Mouse (Mus musculus) CH12F3 (cell line): Measurements from ENCODE around the gene Tank.

Experiments used
- in situ Hi-C: fragments of 300-500 bp; cut with MboI; formaldehyde crosslinking; loops from 2 replicates; pipeline ENCODE4 v1.14.3; 2020; ENCODE audit warnings: low sequenced_read_pairs

Gene Tank

DNA sequence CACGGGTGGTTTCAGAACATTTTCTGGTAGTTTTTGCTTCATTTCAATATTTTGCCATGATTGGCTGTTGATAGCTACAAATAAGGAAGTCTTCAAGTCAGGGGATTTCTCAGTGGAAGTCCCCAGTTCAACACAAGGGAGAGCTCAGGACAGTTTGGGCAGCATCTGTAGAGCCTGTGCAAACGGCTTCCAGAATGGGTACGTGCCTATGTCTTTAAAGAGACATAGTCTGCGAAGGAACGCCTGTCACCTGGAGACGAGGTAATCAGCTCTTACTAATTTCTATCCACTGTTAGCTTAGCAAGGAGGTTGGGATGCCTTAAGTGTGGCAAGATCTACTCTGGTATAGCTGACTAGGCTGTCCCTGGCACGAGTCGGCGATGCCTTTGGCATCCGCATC lies at the start of gene Tank:
Gene Tank (plus strand): TSS at position 153 of the 400 bp plus-strand sequence.
- in situ Hi-C loops, result no loop called here

DNA sequence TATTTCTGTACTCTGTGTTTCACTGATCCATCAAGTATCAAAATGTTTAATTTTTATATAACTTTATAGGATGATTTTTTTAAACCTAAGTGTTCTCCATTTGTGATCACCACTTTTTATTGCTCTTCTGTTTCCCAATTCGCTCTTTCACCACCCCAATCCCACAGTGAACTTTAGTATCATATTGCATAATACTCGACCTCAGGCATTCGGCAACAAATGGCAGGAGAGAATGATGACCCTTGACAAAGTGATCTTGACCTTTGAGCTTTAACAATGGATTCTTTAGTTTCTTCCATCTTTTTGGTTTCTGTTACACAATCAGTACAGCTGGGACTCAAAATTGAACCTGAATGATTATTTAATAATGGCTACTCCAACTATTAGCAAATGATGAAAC lies 46.1 kb upstream of the Tank start:
- in situ Hi-C loops, result no loop called here

DNA sequence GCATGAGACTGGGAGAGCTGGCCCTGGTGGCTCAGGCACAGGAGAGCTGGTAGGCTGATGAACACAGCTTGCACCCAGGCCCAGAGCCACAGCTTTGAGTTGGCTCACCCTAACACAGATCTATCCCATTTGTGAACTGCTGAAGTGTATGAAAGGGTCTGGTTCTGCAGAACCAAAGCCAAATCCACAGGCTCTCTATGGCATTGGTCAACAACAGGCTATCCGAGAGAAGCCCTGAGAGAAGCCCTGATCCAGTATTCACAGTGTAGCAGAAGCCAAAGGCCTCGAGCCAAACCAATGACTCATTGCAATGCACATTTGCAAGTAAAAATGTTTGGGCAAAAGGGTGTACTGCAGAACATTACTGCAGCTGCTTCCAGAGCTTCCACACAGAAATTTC lies 45.3 kb upstream of the Tank start:
- in situ Hi-C loops, result no loop called here

DNA sequence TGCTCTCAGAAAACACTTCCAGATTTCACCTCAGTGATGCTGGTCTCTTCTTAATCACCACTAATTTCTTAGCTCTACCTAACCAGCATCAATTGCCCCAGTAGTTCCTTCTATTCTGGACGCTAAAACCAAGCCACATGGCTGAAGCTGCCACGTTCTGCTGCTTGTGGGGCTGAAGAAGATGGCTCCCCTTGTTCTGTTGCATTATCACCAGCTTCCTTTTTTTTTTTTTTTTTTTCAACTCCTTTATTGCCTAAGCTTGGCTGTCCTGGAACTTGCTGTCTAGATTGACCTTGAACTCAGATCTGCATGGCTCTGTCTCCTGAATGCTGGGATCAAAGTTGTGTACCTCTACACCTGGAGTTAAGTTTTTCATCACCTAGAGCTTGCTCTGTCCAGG lies 41.5 kb upstream of the Tank start:
- in situ Hi-C loops, result no loop called here

DNA sequence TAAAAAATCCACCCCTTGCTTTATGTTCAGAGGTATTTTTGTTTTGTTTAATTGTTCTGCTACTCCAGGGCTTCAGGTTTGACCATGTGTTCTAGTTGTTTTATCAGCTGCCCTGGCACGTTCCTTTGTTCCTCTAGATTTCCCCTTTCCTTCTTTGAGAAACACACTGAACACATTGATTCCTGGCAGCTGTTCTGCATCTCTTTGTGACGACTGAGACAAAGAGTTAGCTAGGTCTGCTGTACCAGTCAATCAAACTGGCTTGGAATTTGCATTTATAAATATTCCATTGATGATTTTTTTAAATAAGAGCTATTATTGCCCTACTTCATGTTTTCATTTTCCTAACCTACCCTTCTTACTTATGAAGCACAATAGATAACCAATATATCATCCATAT lies 39.0 kb upstream of the Tank start:
- in situ Hi-C loops, result no loop called here

DNA sequence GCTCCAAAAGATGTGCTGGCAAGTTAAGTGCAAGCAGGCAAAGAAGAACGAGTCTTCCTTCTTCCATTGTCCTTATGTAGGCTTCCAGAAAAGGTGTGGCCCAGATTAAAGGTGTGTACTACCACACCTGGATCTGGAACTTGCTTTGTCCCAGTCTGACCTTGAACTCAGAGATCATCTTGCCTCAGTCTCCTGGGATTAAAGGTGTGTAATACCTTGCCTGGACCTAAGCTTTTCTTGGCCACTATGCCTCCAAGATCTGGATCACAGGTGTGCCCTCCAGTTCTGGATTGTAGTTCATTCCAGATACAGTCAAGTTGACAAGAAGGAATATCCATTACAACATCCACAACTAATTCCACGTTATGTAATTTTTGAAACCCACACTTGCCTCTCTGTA lies 36.0 kb upstream of the Tank start:
- in situ Hi-C loops, result no loop called here

DNA sequence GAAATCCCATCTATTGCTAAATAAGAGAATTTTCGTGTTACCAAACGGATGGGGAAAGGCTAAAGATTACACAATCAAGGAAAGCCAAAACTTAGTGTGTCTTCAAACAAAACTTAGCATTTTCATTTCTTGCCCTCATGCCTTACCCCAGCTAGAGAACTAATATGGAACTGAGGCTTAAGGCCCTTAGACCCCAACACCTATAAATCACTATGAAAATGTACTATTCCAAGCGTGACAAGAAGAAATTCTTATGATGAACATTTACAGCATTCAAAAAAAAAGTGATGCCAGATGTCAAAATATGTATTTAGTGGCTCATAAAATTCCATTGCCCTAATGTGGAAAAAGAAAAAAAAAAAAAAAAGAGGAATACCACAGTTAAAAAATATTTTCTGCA lies 32.7 kb upstream of the Tank start:
- in situ Hi-C loops, result no loop called here

DNA sequence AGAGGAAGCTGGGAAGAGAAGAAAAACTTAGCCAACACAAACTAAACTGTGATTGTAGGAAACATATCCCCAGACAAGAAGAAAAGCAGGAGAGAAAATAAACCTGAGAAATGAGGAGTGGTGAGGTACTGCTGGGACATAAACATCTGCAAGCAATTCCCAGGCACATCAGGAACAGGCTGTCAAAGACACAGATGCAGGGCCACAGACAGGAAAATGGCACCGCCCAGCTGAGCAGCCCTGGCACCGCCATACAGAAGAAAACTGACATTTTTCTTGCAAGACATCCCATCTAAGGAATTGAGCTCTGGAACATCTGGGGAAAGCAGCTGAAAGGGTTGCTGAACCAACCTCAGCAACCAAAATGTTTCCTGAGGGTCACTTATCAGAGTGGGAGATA lies 30.4 kb upstream of the Tank start:
- in situ Hi-C loops, result no loop called here

DNA sequence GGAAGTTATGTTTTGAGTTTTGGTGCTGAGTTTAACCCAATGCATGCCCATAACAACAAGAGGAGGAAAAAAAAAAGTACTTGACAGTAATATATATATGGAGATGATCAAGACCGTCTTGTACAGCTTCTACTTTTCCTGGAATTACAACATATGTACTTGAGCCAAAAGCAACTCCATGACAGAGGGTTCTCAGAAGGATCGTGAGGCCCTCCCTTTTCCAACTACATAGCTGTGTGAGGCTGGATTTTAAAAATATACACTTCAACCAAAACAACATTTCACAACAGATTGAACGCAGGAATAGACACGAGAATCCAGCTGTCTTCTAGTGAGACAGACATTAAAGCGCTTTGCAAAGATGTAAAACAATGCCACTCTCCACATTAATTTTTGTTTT lies 26.7 kb upstream of the Tank start:
- in situ Hi-C loops, result no loop called here

DNA sequence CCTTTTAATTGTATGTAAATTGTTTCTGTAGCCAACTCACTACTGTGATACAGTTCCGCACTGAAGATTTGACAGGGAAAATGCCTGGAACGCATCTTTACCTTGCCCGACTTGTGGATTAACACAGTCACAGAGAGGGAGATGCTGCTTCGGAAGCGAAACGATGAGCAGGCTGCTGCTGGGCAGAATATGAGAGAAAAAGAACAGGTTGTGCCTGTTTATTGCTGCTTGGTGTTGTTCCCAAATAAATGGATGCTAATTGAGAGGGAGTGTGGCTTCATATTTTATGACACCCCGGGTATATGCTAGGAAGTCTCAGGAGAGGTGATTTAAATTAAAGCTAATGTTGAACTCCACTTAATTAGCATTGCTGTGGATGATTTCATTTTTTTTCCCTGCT lies 23.0 kb upstream of the Tank start:
- in situ Hi-C loops, result no loop called here

DNA sequence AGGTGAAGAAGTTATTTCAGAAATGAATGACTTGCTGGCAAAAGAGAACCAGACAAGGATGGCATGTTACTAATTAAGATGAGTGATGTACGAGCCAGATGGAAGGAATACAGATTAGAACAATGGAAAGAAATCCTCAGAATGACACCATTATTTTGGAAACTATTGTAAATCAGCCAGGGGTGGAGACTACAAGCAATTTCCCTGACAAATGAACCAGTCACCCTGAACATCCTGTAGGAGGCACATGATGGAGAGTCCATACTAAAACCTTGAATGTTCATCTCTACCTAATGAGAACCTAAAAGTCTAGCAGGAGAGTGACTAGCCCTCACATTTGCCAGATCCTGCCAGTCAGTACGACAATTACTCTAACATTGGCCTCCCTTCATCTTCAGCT lies 22.6 kb upstream of the Tank start:
- in situ Hi-C loops, result no loop called here

DNA sequence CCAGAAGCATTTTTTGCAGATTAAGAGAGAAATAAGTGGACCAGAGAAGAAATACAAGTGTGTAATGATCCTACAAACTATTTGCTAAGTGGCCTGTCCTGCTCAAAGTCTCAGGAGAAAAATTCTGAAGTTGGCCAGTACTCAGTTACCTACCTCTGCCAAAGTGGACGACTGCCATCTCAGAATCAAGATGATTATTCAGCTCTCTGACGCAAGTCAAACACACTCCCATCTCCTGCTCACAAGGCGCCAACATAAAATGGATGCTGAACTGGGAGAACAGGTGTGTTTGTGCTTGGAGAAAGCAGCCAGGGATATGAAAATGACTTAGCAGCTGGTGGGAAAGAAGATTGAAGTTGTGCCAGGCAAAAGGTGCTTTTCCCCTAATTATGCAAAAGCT lies 21.7 kb upstream of the Tank start:
- in situ Hi-C loops, result no loop called here

DNA sequence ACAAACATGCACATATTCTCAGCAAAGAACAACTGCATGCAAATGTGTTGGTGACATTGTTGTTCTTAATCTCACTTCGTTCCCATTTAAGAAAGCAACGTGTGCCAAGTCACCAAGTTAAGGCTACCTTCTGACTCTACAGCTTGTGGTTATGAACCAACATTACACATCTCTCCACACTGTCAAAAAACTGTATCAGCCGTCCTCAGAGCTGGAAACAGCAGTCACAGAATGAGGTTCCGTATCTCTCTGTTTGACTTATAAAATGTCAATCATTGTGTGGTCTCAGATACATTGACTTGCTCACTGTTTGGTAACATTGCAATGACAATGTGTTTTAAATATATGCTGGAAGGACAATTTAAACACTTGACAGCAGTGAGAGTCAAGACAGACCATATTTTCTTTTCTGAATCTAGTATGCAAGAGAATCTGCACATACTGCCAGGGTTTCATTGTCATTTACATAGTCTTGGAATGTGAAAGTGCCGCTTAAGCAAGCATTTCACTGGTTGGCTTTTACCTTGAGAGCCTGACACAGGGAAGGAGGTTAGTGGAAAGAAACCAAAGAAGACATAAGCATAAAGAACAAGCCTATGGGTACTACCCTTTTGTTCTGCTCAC lies 20.4 kb upstream of the Tank start:
- in situ Hi-C loops, result no loop called here

DNA sequence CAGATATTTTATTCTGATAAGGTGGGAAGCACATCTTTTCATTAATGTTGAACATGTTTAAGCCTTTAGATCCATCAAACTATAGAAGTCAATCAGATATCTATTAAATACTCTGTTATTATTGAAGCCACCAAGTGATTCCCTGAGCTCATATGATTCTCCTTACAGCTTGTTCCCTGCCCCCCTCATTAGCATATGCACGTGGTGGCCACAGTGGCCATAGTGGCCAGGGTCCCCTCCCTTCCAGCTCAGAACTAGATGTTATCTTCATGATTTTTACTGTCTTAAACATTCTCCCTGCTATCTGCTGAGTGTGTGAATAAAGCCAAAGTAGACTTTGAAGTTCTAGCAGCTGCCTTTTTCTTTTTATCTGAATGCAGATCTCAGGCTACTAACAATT lies 17.3 kb upstream of the Tank start:
- in situ Hi-C loops, result no loop called here

DNA sequence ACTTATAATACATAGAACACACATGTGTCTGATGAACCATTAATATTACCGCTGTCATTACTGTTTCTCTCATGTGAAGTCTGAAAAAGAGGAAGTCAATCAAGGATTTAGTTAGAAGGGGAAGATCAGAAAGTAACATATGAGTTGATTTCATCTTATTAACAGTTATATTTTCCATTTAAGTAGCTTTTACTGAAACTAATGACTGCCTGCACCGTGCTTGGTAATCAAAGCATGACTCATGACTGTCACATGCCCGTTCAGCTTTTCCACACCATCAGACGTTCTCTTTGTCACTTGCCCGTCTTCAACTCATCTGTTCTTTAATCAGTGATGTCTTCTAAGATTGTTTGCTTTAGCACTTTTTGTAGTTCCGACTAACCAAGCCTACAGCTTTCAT lies 15.2 kb upstream of the Tank start:
- in situ Hi-C loops, result no loop called here

DNA sequence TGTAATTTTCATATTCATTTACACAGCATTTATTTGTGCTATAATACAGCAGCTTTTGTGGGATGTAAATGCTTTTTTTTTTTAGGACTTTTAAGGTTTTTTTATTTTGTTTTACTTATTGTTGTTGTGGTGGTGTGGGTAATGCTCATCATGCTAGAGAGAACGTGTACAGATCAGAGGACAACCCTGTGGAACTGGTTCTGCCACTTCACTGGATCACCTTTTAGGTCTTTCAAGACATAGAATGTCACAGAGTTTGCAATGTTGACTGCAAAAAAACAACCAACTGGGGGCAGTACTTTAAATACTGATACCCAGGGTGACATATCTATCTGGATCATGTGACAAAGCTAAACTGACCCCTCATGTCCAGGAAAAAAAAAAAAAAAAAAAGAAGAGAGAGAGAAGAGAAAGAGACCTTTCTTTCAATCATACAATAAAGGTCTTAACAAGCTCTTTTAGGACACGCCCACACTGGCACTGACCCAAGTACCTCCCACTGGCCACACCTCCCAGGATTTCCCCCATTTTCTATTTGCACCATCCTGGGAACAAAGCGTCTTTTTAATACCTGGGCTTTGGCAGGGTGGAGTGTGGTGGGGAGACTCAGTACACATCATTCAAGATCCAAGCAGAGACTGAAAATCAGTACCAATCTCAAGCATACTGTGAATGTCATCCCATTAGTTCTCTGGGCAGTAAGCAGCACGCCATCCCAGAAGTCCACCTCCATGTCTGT lies 11.2 kb upstream of the Tank start:
- in situ Hi-C loops, result no loop called here

DNA sequence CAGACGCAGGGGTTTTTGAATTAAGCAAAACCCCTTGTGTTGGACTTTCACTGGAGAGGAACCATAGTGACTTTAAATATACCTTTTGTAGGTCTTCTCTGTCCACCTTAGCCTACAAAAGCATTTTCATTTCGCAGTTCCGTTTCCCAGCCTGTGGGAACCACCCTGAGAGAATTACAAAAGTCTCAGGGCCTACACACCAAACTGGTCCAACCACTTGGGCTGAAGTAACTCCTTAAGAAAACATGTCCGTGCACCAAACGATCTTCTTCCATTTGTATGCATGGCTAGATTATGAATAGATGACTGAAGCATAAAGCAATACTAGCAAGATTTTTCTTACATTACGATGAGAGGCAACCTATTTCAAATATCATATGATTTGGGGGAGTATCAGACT lies 9.2 kb upstream of the Tank start:
- in situ Hi-C loops, result no loop called here

DNA sequence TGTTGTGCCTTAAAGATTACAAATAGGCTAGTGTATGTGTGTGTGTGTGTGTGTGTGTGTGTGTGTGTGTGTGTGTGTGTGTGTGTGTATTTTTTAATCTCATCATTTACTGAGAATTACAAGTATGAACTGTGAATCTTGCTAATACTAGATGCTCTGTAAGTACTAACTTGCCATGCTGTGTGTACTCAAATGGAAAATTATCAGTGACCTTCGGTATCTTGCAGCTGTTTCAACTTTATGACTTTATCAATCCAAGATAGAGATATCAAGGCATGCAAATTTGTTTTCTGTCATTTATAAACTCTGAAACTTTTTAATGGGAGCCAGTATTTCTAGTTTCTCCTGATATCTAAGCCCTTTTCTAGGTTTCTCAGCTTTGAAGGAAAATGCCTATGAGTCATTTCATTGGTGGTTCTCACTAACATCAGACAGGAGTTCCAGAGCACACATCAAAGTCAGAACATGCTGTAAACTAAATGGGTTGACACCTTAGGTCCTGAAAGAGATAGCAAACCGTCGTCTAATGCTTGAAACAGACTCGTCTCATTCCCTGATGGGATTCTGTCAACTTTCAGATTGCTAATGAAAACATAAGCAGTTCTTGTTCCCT lies 6.9 kb upstream of the Tank start:
- in situ Hi-C loops, result no loop called here

DNA sequence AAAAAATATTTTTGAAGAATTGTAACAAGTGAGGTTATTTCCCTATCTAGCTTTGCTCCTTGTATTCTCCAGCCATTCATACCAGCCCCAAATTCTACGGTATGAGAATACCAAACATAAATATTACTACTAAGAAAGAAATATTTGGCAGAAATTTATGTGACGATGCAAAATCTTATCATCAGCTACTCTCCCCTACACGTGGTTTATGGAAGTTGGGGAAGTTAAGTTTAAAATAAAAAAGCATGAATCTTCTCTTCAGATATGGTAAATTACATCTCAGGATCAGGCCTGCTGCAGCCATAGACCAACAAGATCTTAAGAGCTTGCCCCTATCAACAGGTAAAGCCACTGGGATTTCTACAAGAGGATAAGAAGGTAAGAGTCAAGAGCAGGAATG lies 1.9 kb upstream of the Tank start:
- in situ Hi-C loops, result no loop called here

DNA sequence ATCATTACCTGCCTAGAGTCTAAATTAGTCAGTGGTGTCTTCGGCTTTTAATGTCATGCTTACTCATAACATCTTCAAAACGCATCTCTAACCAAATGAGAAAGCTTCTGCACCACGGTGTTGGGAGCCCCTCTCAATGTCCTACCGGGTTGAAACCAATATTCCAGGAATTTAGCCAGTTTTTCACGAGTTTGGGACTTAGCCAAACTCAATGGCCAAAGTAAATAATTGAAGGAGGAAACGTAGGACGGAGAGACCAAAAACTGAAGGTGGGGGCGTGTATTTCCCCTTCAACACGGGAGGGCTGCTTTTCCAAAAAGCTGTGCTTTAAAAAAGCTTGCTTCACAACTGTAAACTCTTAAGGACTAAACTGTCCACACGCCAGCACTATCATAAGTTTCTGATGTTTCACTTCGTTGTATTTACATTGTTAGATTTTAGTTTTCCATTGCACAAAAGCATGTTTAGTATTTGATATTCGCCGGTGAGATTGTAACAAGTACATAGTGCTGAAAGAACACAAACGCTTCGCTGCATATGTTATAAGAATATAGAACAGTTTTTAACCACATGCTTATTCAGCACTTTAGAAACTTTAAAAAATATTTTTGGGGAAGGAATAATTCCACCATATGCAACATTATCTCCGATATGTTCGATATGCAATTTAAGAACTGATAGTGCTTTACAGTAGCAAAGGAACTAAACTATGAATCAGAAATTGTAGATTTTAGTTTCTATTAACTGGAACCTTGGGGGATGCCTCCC lies 1.3 kb upstream of the Tank start:
- in situ Hi-C loops, result no loop called here

DNA sequence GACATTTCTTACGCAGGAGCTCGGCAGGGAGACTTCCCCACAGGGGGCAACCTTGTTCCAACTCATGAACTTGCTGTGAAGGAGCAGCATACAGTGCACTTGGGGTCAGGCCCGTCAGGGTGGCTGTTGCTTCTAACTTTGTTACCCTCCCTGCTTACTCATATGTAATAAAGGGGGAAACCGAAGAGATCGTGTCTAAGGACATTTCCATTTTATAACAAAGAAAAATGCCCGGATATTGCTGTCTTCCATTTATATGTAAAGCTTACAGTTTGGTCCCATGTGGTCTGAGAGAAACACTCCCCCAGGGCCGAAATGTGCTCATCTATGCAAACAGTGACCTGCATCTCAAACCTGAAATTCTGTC lies 706 bp upstream of the Tank start:
- in situ Hi-C loops, result no loop called here

DNA sequence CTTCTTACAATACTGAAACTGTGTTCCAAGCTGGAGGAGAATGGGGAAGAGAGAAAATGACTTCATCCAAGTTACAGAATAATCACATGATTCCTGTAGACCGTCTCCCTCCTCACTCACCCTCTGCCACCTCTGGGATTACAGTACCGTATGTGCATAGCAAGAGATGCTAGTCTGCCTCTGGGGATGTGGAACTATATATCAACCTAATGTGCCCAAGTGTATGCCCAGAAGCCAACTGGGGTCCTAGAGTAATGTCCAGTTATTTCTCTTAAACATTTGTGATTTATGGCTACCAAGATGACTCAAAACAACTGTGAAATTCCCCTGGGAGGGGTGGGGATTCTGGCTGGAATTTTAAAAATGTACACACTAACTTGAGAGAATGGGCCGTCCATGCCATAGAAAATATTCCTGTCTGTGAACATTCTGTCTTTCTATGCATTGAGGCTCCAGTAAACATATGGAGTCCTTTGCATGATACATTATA lies 1.2 kb downstream of the Tank start:
- in situ Hi-C loops, result no loop called here
